Mouse (Mus musculus): ENCODE measurements around the gene Plk5.
A peak's percentile ranks its signal among the peaks of the same experiment; 100 is the strongest.

GRCm38 (mm10) chr10:80369995-80370747, 13.9 kb downstream of the Plk5 start:
- TF ChIP-seq POLR2A (IDR thresholded peaks at IDR 0.05; ENCODE audit: insufficient read depth, low read depth, low read length) (no peak), EP300 (IDR thresholded peaks at IDR 0.05; ENCODE audit: insufficient read depth, low read depth, low read length) (no peak), CTCF (IDR thresholded peaks at IDR 0.05) (peak; percentile 52)

All from heart, adult 2 months (tissue).